Mouse (Mus musculus): Measurements from ENCODE around the gene Pogz. TPM values are rescaled to one million over a fixed set of nuclear protein-coding genes. Genes with fewer than 3 reads are reported as not detected.

Gene Pogz
- polyA plus RNA-seq, 1 experiment, result 46.2 TPM

- Histone ChIP-seq H3K4me1 (ENCODE audit: control insufficient read depth, insufficient read depth, low read length) (no peaks in the 10 kb centered on the region), H3K27ac (ENCODE audit: insufficient read depth, low read length) (no peak overlapping the region), H3K27me3 (ENCODE audit: control insufficient read depth, insufficient read depth, low read length) (no peaks in the 10 kb centered on the region), H3K4me3 (replicated peaks; ENCODE audit: insufficient read depth, low read depth, low read length) (no peak overlapping the region)
- DNase-seq, result no peak
- WGBS, result 75% methylated on average over 2 of the region's 2 CpGs
- TF ChIP-seq CTCF (IDR thresholded peaks at IDR 0.05; ENCODE audit: borderline replicate concordance, insufficient read depth, low read depth, low read length) (no peak), POLR2A (IDR thresholded peaks at IDR 0.05; ENCODE audit: borderline replicate concordance, insufficient read depth, low read length) (no peak)
These were observed 19.6 kb upstream of the Pogz start for GRCm38 (mm10) chr3:94817731-94818130.

- no peak for DNase-seq
- H3K27ac ChIP-seq (ENCODE audit: insufficient read depth, low read length), result no peak overlapping the region
- 68% methylated on average over 24 of the region's 24 CpGs for WGBS
- H3K4me1 ChIP-seq (ENCODE audit: control insufficient read depth, insufficient read depth, low read length), result no peaks in the 10 kb centered on the region
- no peak for TF ChIP-seq CTCF (IDR thresholded peaks at IDR 0.05; ENCODE audit: borderline replicate concordance, insufficient read depth, low read depth, low read length)
- no peak for TF ChIP-seq POLR2A (IDR thresholded peaks at IDR 0.05; ENCODE audit: borderline replicate concordance, insufficient read depth, low read length)
- H3K27me3 ChIP-seq (ENCODE audit: control insufficient read depth, insufficient read depth, low read length), result no peaks in the 10 kb centered on the region
- H3K4me3 ChIP-seq (replicated peaks; ENCODE audit: insufficient read depth, low read depth, low read length), result no peak overlapping the region
These were observed 17.6 kb upstream of the Pogz start for GRCm38 (mm10) chr3:94819452-94820425.

GRCm38 (mm10) chr3:94821008-94821638, 16.2 kb upstream of the Pogz start:
- DNase-seq, result peak; percentile 67 to 68
- Histone ChIP-seq H3K27me3 (ENCODE audit: control insufficient read depth, insufficient read depth, low read length) (no peaks in the 10 kb centered on the region), H3K27ac (ENCODE audit: insufficient read depth, low read length) (peak overlapping the region; percentile 79), H3K4me1 (ENCODE audit: control insufficient read depth, insufficient read depth, low read length) (no peaks in the 10 kb centered on the region), H3K4me3 (replicated peaks; ENCODE audit: insufficient read depth, low read depth, low read length) (peak overlapping the region; percentile 81)
- WGBS, result under 1% methylated on average over 31 of the region's 31 CpGs
- TF ChIP-seq POLR2A (IDR thresholded peaks at IDR 0.05; ENCODE audit: borderline replicate concordance, insufficient read depth, low read length) (no peak), CTCF (IDR thresholded peaks at IDR 0.05; ENCODE audit: borderline replicate concordance, insufficient read depth, low read depth, low read length) (no peak)

- Histone ChIP-seq H3K27ac (ENCODE audit: insufficient read depth, low read length) (peak overlapping the region; percentile 46; the same call in 1 of the 2 replicates), H3K4me3 (replicated peaks; ENCODE audit: insufficient read depth, low read depth, low read length) (peak overlapping the region; percentile 81), H3K27me3 (ENCODE audit: control insufficient read depth, insufficient read depth, low read length) (no peaks in the 10 kb centered on the region), H3K4me1 (ENCODE audit: control insufficient read depth, insufficient read depth, low read length) (no peaks in the 10 kb centered on the region)
- TF ChIP-seq POLR2A (IDR thresholded peaks at IDR 0.05; ENCODE audit: borderline replicate concordance, insufficient read depth, low read length), result no peak
- TF ChIP-seq CTCF (IDR thresholded peaks at IDR 0.05; ENCODE audit: borderline replicate concordance, insufficient read depth, low read depth, low read length), result no peak
- WGBS, result 62% methylated on average over 4 of the region's 4 CpGs
- DNase-seq, result no peak
These were observed 15.3 kb upstream of the Pogz start for GRCm38 (mm10) chr3:94822082-94822481.

- 85% methylated on average over 3 of the region's 3 CpGs for WGBS
- Histone ChIP-seq H3K4me1 (ENCODE audit: control insufficient read depth, insufficient read depth, low read length) (no peaks in the 10 kb centered on the region), H3K27me3 (ENCODE audit: control insufficient read depth, insufficient read depth, low read length) (no peaks in the 10 kb centered on the region), H3K4me3 (replicated peaks; ENCODE audit: insufficient read depth, low read depth, low read length) (no peak overlapping the region), H3K27ac (ENCODE audit: insufficient read depth, low read length) (no peak overlapping the region)
- DNase-seq, result no peak
- TF ChIP-seq CTCF (IDR thresholded peaks at IDR 0.05; ENCODE audit: borderline replicate concordance, insufficient read depth, low read depth, low read length) (no peak), POLR2A (IDR thresholded peaks at IDR 0.05; ENCODE audit: borderline replicate concordance, insufficient read depth, low read length) (no peak)
These were observed 13.3 kb upstream of the Pogz start for GRCm38 (mm10) chr3:94824110-94824509.

GRCm38 (mm10) chr3:94832100-94832499, 5.3 kb upstream of the Pogz start:
- TF ChIP-seq CTCF (IDR thresholded peaks at IDR 0.05; ENCODE audit: borderline replicate concordance, insufficient read depth, low read depth, low read length) (no peak), POLR2A (IDR thresholded peaks at IDR 0.05; ENCODE audit: borderline replicate concordance, insufficient read depth, low read length) (no peak)
- Histone ChIP-seq H3K4me3 (replicated peaks; ENCODE audit: insufficient read depth, low read depth, low read length) (no peak overlapping the region), H3K4me1 (ENCODE audit: control insufficient read depth, insufficient read depth, low read length) (no peaks in the 10 kb centered on the region), H3K27ac (ENCODE audit: insufficient read depth, low read length) (no peak overlapping the region), H3K27me3 (ENCODE audit: control insufficient read depth, insufficient read depth, low read length) (no peaks in the 10 kb centered on the region)
- DNase-seq, result no peak
- 27% methylated on average over 9 of the region's 9 CpGs for WGBS

- no peaks in the 10 kb centered on the region for H3K4me1 ChIP-seq (ENCODE audit: control insufficient read depth, insufficient read depth, low read length)
- no peak overlapping the region for H3K4me3 ChIP-seq (replicated peaks; ENCODE audit: insufficient read depth, low read depth, low read length)
- TF ChIP-seq POLR2A (IDR thresholded peaks at IDR 0.05; ENCODE audit: borderline replicate concordance, insufficient read depth, low read length), result no peak
- TF ChIP-seq CTCF (IDR thresholded peaks at IDR 0.05; ENCODE audit: borderline replicate concordance, insufficient read depth, low read depth, low read length), result no peak
- no peak overlapping the region for H3K27ac ChIP-seq (ENCODE audit: insufficient read depth, low read length)
- no peaks in the 10 kb centered on the region for H3K27me3 ChIP-seq (ENCODE audit: control insufficient read depth, insufficient read depth, low read length)
- 85% methylated on average over 5 of the region's 5 CpGs for WGBS
- no peak for DNase-seq
These were observed 4.7 kb upstream of the Pogz start for GRCm38 (mm10) chr3:94832701-94833100.

All from cerebellum, adult 2 months (tissue).